Mouse (Mus musculus): ENCODE results near the gene Slc36a4. TPM values are rescaled to one million over a fixed set of nuclear protein-coding genes. Genes with fewer than 3 reads are reported as not detected.

Gene Slc36a4
- total and polyA plus RNA-seq, 3 experiments = 6.6 to 9.2 (median 9.0) TPM

- Histone ChIP-seq H3K27me3 (replicated peaks) (no peaks in the 10 kb centered on the region), H3K36me3 (replicated peaks in 1 of 2; ENCODE audit: control insufficient read depth in 1 of 2, insufficient read depth in 1 of 2, low read length in 1 of 2) (no peaks in the 10 kb centered on the region), H3K79me2 (replicated peaks; ENCODE audit: control insufficient read depth, extremely low read depth, insufficient read depth, poor library complexity, severe bottlenecking) (no peaks in the 10 kb centered on the region), H3K4me2 (ENCODE audit: insufficient read depth, low read depth, poor library complexity, severe bottlenecking) (no peak overlapping the region), H3K4me3 (replicated peaks in 1 of 3; ENCODE audit: low read depth in 2 of 3, low read length in 2 of 3, poor library complexity in 1 of 3) (no peak overlapping the region), H3K9ac (ENCODE audit: insufficient read depth, low read depth) (no peak overlapping the region), H3K4me1 (ENCODE audit: control insufficient read depth in 1 of 2, insufficient read depth in 2 of 2) (no peaks in the 10 kb centered on the region), H3K9me3 (replicated peaks; ENCODE audit: low read length) (no peaks in the 10 kb centered on the region), H3K27ac (ENCODE audit: insufficient read depth, low read depth) (no peak overlapping the region)
- DNase-seq (ENCODE audit: extremely low read depth) = no peak
- dilution Hi-C loops (cut with MboI; ENCODE audit: extremely low pct_ligation_motif_present, extremely low pct_unique_long_range_greater_than_20kb, low sequenced_read_pairs) = no loop called here
- in situ Hi-C loops (cut with MboI; ENCODE audit: low pct_ligation_motif_present, low pct_unique_long_range_greater_than_20kb, low sequenced_read_pairs) = no loop called here
- no peak for TF ChIP-seq USF2 (conservative IDR thresholded peaks at IDR 0.05; ENCODE audit: low read depth, low read length)
- no peak for TF ChIP-seq RAD21 (IDR thresholded peaks at IDR 0.05; ENCODE audit: low read depth, low read length)
- TF ChIP-seq ETS1 (conservative IDR thresholded peaks at IDR 0.05; ENCODE audit: low read depth, low read length) = no peak
- no peak for TF ChIP-seq ZMIZ1 (IDR thresholded peaks at IDR 0.05; ENCODE audit: low read depth, low read length)
- TF ChIP-seq TBP (conservative IDR thresholded peaks at IDR 0.05; ENCODE audit: low read depth, low read length) = no peak
- no peak for TF ChIP-seq JUN (IDR thresholded peaks at IDR 0.05; ENCODE audit: insufficient read depth, low read depth, low read length)
- TF ChIP-seq SIN3A (IDR thresholded peaks at IDR 0.05; ENCODE audit: low read length) = no peak
- TF ChIP-seq BHLHE40 (IDR thresholded peaks at IDR 0.05; ENCODE audit: low read depth, low read length) = no peak
- no peak for TF ChIP-seq POLR2A (IDR thresholded peaks at IDR 0.05; ENCODE audit: low read depth, low read length)
- TF ChIP-seq SMC3 (IDR thresholded peaks at IDR 0.05; ENCODE audit: low read depth, low read length) = no peak
- TF ChIP-seq HCFC1 (IDR thresholded peaks at IDR 0.05; ENCODE audit: low read depth, low read length) = no peak
- no peak for TF ChIP-seq MAFK (IDR thresholded peaks at IDR 0.05; ENCODE audit: insufficient replicate concordance, low read length)
- TF ChIP-seq CHD1 (IDR thresholded peaks at IDR 0.05; ENCODE audit: low read depth, low read length) = no peak
- TF ChIP-seq PAX5 (IDR thresholded peaks at IDR 0.05; ENCODE audit: low read length) = no peak
- no peak for TF ChIP-seq KAT2A (IDR thresholded peaks at IDR 0.05; ENCODE audit: insufficient replicate concordance, low read length)
- no peak for TF ChIP-seq CHD2 (IDR thresholded peaks at IDR 0.05; ENCODE audit: low read length)
Observed at GRCm38 (mm10) chr9:15766821-15767220, 57.3 kb downstream of the Slc36a4 start.

DNA sequence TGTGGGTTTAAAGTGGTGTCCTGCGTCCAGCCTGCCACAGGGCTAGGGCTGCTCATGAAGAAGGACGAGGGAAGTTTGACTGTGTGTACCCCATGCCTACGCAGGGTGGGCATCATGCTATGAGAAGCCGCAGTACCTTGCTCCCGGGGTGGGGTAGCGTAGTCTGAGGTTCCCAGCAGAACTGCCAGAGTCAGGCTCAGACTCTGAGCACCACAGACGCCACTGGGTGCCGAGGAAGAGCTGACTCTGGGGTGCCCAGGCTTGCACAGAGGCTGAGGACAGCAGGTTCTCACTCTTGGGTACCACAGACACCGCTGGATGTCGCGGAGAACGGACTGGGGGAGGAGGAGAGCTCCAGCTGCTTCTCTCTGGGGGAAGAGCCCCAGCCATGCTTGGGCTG lies 63.2 kb downstream of the Slc36a4 start:
- in situ Hi-C loops (cut with MboI; ENCODE audit: low pct_ligation_motif_present, low pct_unique_long_range_greater_than_20kb, low sequenced_read_pairs) = no loop called here

More for the DNA sequence above, 63.2 kb downstream of the Slc36a4 start:
- H3K9ac ChIP-seq (ENCODE audit: insufficient read depth, low read depth) = no peak overlapping the region
- dilution Hi-C loops (cut with MboI; ENCODE audit: extremely low pct_ligation_motif_present, extremely low pct_unique_long_range_greater_than_20kb, low sequenced_read_pairs) = no loop called here
- no peak for DNase-seq (ENCODE audit: extremely low read depth)
- no peaks in the 10 kb centered on the region for H3K27me3 ChIP-seq (replicated peaks)
- no peaks in the 10 kb centered on the region for H3K36me3 ChIP-seq (replicated peaks in 1 of 2; ENCODE audit: control insufficient read depth in 1 of 2, insufficient read depth in 1 of 2, low read length in 1 of 2)
- no peak overlapping the region for H3K4me2 ChIP-seq (ENCODE audit: insufficient read depth, low read depth, poor library complexity, severe bottlenecking)
- peaks cover 0 to 3% of the 10 kb centered on the region in 2 experiments; a peak in 1 of 4 replicates for H3K4me1 ChIP-seq (ENCODE audit: control insufficient read depth in 1 of 2, insufficient read depth in 2 of 2)
- no peak overlapping the region for H3K27ac ChIP-seq (ENCODE audit: insufficient read depth, low read depth)
- no peak overlapping the region for H3K4me3 ChIP-seq (replicated peaks in 1 of 3; ENCODE audit: low read depth in 2 of 3, low read length in 2 of 3, poor library complexity in 1 of 3)
- TF ChIP-seq KAT2A (IDR thresholded peaks at IDR 0.05; ENCODE audit: insufficient replicate concordance, low read length) (no peak), ETS1 (conservative IDR thresholded peaks at IDR 0.05; ENCODE audit: low read depth, low read length) (no peak), BHLHE40 (IDR thresholded peaks at IDR 0.05; ENCODE audit: low read depth, low read length) (no peak), ZMIZ1 (IDR thresholded peaks at IDR 0.05; ENCODE audit: low read depth, low read length) (no peak), SIN3A (IDR thresholded peaks at IDR 0.05; ENCODE audit: low read length) (no peak), NRF1 (IDR thresholded peaks at IDR 0.05; ENCODE audit: low read depth, low read length) (no peak), POLR2A (IDR thresholded peaks at IDR 0.05; ENCODE audit: low read depth, low read length) (no peak), CHD2 (IDR thresholded peaks at IDR 0.05; ENCODE audit: low read length) (no peak), TBP (conservative IDR thresholded peaks at IDR 0.05; ENCODE audit: low read depth, low read length) (no peak), ZKSCAN1 (IDR thresholded peaks at IDR 0.05; ENCODE audit: borderline replicate concordance, low read depth, low read length) (no peak), CHD1 (IDR thresholded peaks at IDR 0.05; ENCODE audit: low read depth, low read length) (no peak), JUN (IDR thresholded peaks at IDR 0.05; ENCODE audit: insufficient read depth, low read depth, low read length) (no peak)
- no peaks in the 10 kb centered on the region for H3K9me3 ChIP-seq (replicated peaks; ENCODE audit: low read length)
- H3K79me2 ChIP-seq (replicated peaks; ENCODE audit: control insufficient read depth, extremely low read depth, insufficient read depth, poor library complexity, severe bottlenecking) = no peaks in the 10 kb centered on the region

Data from CH12.LX (cell line).